Comparison of ENCODE assay signal across 13 mouse cellular contexts in genomic region chr5:143705659-143705982, GRCm38 (mm10). TPM values are rescaled to one million over a fixed set of nuclear protein-coding genes. Genes with fewer than 3 reads are reported as not detected.
DNase-seq lines count a peak whose midpoint lies in the region; ATAC-seq and TF ChIP-seq lines count a peak whose summit lies in the region.
"Had no signal": no experiment of that assay in that cellular context is flagged by ENCODE, and none has a peak within 500 bp of the region (broad histone marks: within the 10 kb centered on the region; RNA-seq: fewer than 3 reads in every experiment).

No protein-coding gene starts in this region.

- H3K27ac ChIP-seq in gastrocnemius, adult 2 months: peak overlapping the region; percentile 70
- peak overlapping the region; percentile 35; the same call in 1 of the 2 replicates for H3K27ac ChIP-seq in hindbrain, embryonic 10.5 days
- H3K27ac ChIP-seq in hindbrain, embryonic 14.5 days: no peak overlapping the region
- peak overlapping the region; percentile 43 for H3K27ac ChIP-seq in liver, embryonic 12.5 days
- H3K27ac ChIP-seq in stomach, embryonic 15.5 days: 0 out of 2 replicates have a peak overlapping the region, but pooled peaks have one; percentile 18
- no peak overlapping the region for H3K27ac ChIP-seq in neural tube, embryonic 15.5 days (replicated peaks)
- H3K27ac ChIP-seq: forebrain, embryonic 12.5 days had no signal

- intact Hi-C loops in gastrocnemius, adult 2 months (cut with DNase I): no loop called here
- intact Hi-C loops in gastrocnemius, postnatal 14 days (cut with DNase I; ENCODE audit: low total_unique reads): no loop called here

- peak overlapping the region; percentile 36 for H3K4me3 ChIP-seq in gastrocnemius, adult 2 months
- no peak overlapping the region for H3K4me3 ChIP-seq in hindbrain, embryonic 10.5 days
- H3K4me3 ChIP-seq in hindbrain, embryonic 14.5 days (replicated peaks; ENCODE audit: low read length): no peak overlapping the region
- no peak overlapping the region for H3K4me3 ChIP-seq in liver, embryonic 12.5 days
- no peak overlapping the region for H3K4me3 ChIP-seq in stomach, embryonic 15.5 days (replicated peaks)
- no peak overlapping the region for H3K4me3 ChIP-seq in neural tube, embryonic 15.5 days (replicated peaks)
- H3K4me3 ChIP-seq: forebrain, embryonic 12.5 days; myocyte had no signal

- TF ChIP-seq CTCF in gastrocnemius, adult 2 months (IDR thresholded peaks at IDR 0.05): no peak

- no peak overlapping the region for H3K4me2 ChIP-seq in hindbrain, embryonic 14.5 days (replicated peaks)
- H3K4me2 ChIP-seq in liver, embryonic 12.5 days: no peak overlapping the region
- H3K4me2 ChIP-seq in stomach, embryonic 15.5 days: no peak overlapping the region
- no peak overlapping the region for H3K4me2 ChIP-seq in neural tube, embryonic 15.5 days
- H3K4me2 ChIP-seq: forebrain, embryonic 12.5 days had no signal

- no peak for DNase-seq in gastrocnemius, adult 2 months
- no peak for DNase-seq in gastrocnemius, postnatal 14 days
- DNase-seq in hindbrain, embryonic 10.5 days (ENCODE audit: low spot score): no peak
- no peak for DNase-seq in hindbrain, embryonic 14.5 days (ENCODE audit: low spot score)
- no peak for DNase-seq in liver
- DNase-seq: adrenal gland, postnatal 14 days; lung, postnatal 10 days; thymus, adult 18-20 months had no signal

- WGBS in hindbrain, embryonic 10.5 days: 76% methylated on average over 1 of the region's 1 CpGs
- WGBS in hindbrain, embryonic 14.5 days: 67% methylated on average over 1 of the region's 1 CpGs
- 79% methylated on average over 1 of the region's 1 CpGs for WGBS in liver, embryonic 12.5 days (ENCODE audit: insufficient replicate concordance)
- WGBS in stomach, embryonic 15.5 days: 52% methylated on average over 1 of the region's 1 CpGs
- WGBS in neural tube, embryonic 15.5 days: 71% methylated on average over 1 of the region's 1 CpGs

- peaks cover 9% of the 10 kb centered on the region; the same call in 1 of the 2 replicates for H3K4me1 ChIP-seq in hindbrain, embryonic 10.5 days (replicated peaks)
- no peaks in the 10 kb centered on the region for H3K4me1 ChIP-seq in hindbrain, embryonic 14.5 days (replicated peaks; ENCODE audit: control insufficient read depth, insufficient read depth, low read length)
- H3K4me1 ChIP-seq in liver, embryonic 12.5 days: peaks cover 40% of the 10 kb centered on the region
- no peaks in the 10 kb centered on the region for H3K4me1 ChIP-seq in stomach, embryonic 15.5 days
- 0 out of 2 replicates have a peak, but pooled peaks cover 3% of the 10 kb centered on the region for H3K4me1 ChIP-seq in neural tube, embryonic 15.5 days
- H3K4me1 ChIP-seq: forebrain, embryonic 12.5 days had no signal

- no peaks in the 10 kb centered on the region for H3K27me3 ChIP-seq in hindbrain, embryonic 10.5 days (ENCODE audit: insufficient read depth, poor library complexity, severe bottlenecking)
- no peaks in the 10 kb centered on the region for H3K27me3 ChIP-seq in hindbrain, embryonic 14.5 days (ENCODE audit: control insufficient read depth, insufficient read depth, low read length)
- H3K27me3 ChIP-seq in liver, embryonic 12.5 days (replicated peaks): no peaks in the 10 kb centered on the region
- H3K27me3 ChIP-seq in stomach, embryonic 15.5 days (replicated peaks): no peaks in the 10 kb centered on the region
- no peaks in the 10 kb centered on the region for H3K27me3 ChIP-seq in neural tube, embryonic 15.5 days (replicated peaks)
- H3K27me3 ChIP-seq: forebrain, embryonic 12.5 days had no signal

- H3K9me3 ChIP-seq in hindbrain, embryonic 10.5 days: no peaks in the 10 kb centered on the region
- no peaks in the 10 kb centered on the region for H3K9me3 ChIP-seq in hindbrain, embryonic 14.5 days (ENCODE audit: control insufficient read depth, low read length)
- no peaks in the 10 kb centered on the region for H3K9me3 ChIP-seq in liver, embryonic 12.5 days (replicated peaks)
- no peaks in the 10 kb centered on the region for H3K9me3 ChIP-seq in stomach, embryonic 15.5 days
- no peaks in the 10 kb centered on the region for H3K9me3 ChIP-seq in neural tube, embryonic 15.5 days (replicated peaks)
- H3K9me3 ChIP-seq: forebrain, embryonic 12.5 days had no signal

- H3K9ac ChIP-seq in hindbrain, embryonic 14.5 days: no peak overlapping the region
- peak overlapping the region; percentile 12; the same call in 1 of the 2 replicates for H3K9ac ChIP-seq in liver, embryonic 12.5 days
- no peak overlapping the region for H3K9ac ChIP-seq in stomach, embryonic 15.5 days
- no peak overlapping the region for H3K9ac ChIP-seq in neural tube, embryonic 15.5 days (replicated peaks)
- H3K9ac ChIP-seq: forebrain, embryonic 12.5 days had no signal

- H3K36me3 ChIP-seq in hindbrain, embryonic 10.5 days: peaks cover 86% of the 10 kb centered on the region
- peaks cover 76% of the 10 kb centered on the region for H3K36me3 ChIP-seq in hindbrain, embryonic 14.5 days (replicated peaks; ENCODE audit: control insufficient read depth, insufficient read depth)
- H3K36me3 ChIP-seq in liver, embryonic 12.5 days: peaks cover 97% of the 10 kb centered on the region
- peaks cover 31% of the 10 kb centered on the region for H3K36me3 ChIP-seq in stomach, embryonic 15.5 days
- H3K36me3 ChIP-seq in neural tube, embryonic 15.5 days: peaks cover 62% of the 10 kb centered on the region

- no peak for ATAC-seq in hindbrain, embryonic 14.5 days (ENCODE audit: low FRiP score)
- ATAC-seq in liver, embryonic 12.5 days: no peak
- ATAC-seq in stomach, embryonic 15.5 days (ENCODE audit: insufficient read depth, low FRiP score, low read depth): no peak
- ATAC-seq in neural tube, embryonic 15.5 days (ENCODE audit: low FRiP score): no peak

RNA-seq across cellular contexts. Expression of gene Usp42, which starts 26.5 kb away (rescaled TPM):
- total RNA-seq in gastrocnemius, adult 2 months (2021): 1 to 10 TPM; 5.3 to 6.1 TPM
- total RNA-seq in gastrocnemius, postnatal 14 days (2021): 1 to 10 TPM; 6.2 to 6.5 TPM
- polyA plus RNA-seq in hindbrain, embryonic 10.5 days (2016; fragmentation: Nextera tagmentation; extraction: Ambion mirVana): 27.0 and 28.4 TPM in 2 replicates
- polyA plus RNA-seq in hindbrain, embryonic 14.5 days (2014; fragmentation: Nextera tagmentation; extraction: Ambion mirVana): 29.1 and 30.0 TPM in 2 replicates
- polyA plus RNA-seq in liver, embryonic 12.5 days (2016; fragmentation: Nextera tagmentation; extraction: Ambion mirVana): 8.0 and 8.4 TPM in 2 replicates
- polyA plus RNA-seq in stomach, embryonic 15.5 days (2015; fragmentation: Nextera tagmentation; extraction: Ambion mirVana): 17.2 and 18.4 TPM in 2 replicates
- 22.7 and 25.1 TPM in 2 replicates for polyA plus RNA-seq in neural tube, embryonic 15.5 days (2015; fragmentation: Nextera tagmentation; extraction: Ambion mirVana)

Comparison
In these comparisons a context has a peak if more than half of its experiments do, and no peak if none do; other contexts are left out.
1. H3K27ac ChIP-seq: peak in gastrocnemius, adult 2 months (single experiment), hindbrain, embryonic 10.5 days (single experiment), liver, embryonic 12.5 days (single experiment) and stomach, embryonic 15.5 days (single experiment); none in hindbrain, embryonic 14.5 days (single experiment) and neural tube, embryonic 15.5 days (single experiment).